Mouse (Mus musculus): ENCODE data around the gene Ms4a4d.

Ms4a4d gene

GRCm38 (mm10) chr19:11574965-11575364 lies 38.4 kb downstream of the Ms4a4d start:
- DNase-seq (ENCODE audit: low spot score), result no peak

GRCm38 (mm10) chr19:11589205-11589604 lies 52.6 kb downstream of the Ms4a4d start:
- DNase-seq (ENCODE audit: low spot score), result no peak

- no peak for DNase-seq (ENCODE audit: low spot score)
Measured at GRCm38 (mm10) chr19:11589891-11590449, 53.4 kb downstream of the Ms4a4d start.

GRCm38 (mm10) chr19:11601349-11601748 lies 64.7 kb downstream of the Ms4a4d start:
- no peak for DNase-seq (ENCODE audit: low spot score)

GRCm38 (mm10) chr19:11602026-11602425 lies 65.4 kb downstream of the Ms4a4d start:
- no peak for DNase-seq (ENCODE audit: low spot score)

- DNase-seq (ENCODE audit: low spot score), result no peak
Measured at GRCm38 (mm10) chr19:11604603-11605002, 68.0 kb downstream of the Ms4a4d start, which contains the start of gene Ms4a6d. Gene Ms4a6d (minus strand): TSS chr19:11604849.

Data from ovary, postnatal 36 days (tissue).